Mouse (Mus musculus) G1E (cell line): ENCODE data around the gene Mdk. TPM values are rescaled to one million over a fixed set of nuclear protein-coding genes. Genes with fewer than 3 reads are reported as not detected.

Experiments used
- ATAC-seq: 2 replicates; pipeline ENCODE4 v1.8.0; 2016; ENCODE audit warnings: mild to moderate bottlenecking; ENCODE audit not compliant: insufficient number of reproducible peaks, poor library complexity, low FRiP score, severe bottlenecking; ENCODE audit errors: extremely low read depth
- DNase-seq: peaks from one replicate; pipeline ENCODE4 v3.0.0; 2012; ENCODE audit warnings: low spot score
- H3K27me3 ChIP-seq: 2 replicates; pipeline ENCODE4 v1.6.1; 2012; ENCODE audit warnings: mild to moderate bottlenecking, low read length, inconsistent platforms; ENCODE audit not compliant: insufficient read depth
- H3K36me3 ChIP-seq: replicated peaks from 2 replicates; pipeline ENCODE3; 2012; ENCODE audit warnings: mild to moderate bottlenecking, inconsistent platforms
- H3K4me1 ChIP-seq: 2 replicates; pipeline ENCODE4 v1.6.1; 2012; ENCODE audit warnings: low read depth, low read length, inconsistent platforms, mixed read lengths; ENCODE audit not compliant: insufficient read depth
- H3K4me3 ChIP-seq: 2 replicates; pipeline ENCODE4 v1.5.1; 2012; ENCODE audit warnings: low read depth, mild to moderate bottlenecking, inconsistent platforms, low read length, moderate library complexity, mixed read lengths
- H3K9me3 ChIP-seq: replicated peaks from 2 replicates; pipeline ENCODE4 v1.6.1; 2012; ENCODE audit warnings: inconsistent platforms
- CTCF ChIP-seq: IDR thresholded peaks from 2 replicates; pipeline ENCODE4 v1.5.1; 2012; ENCODE audit warnings: low read depth, low read length, inconsistent platforms, mixed read lengths
- GATA1 ChIP-seq: IDR thresholded peaks from 2 replicates; pipeline ENCODE4 v1.6.1; 2012; ENCODE audit warnings: borderline replicate concordance, low read length, inconsistent platforms, mixed read lengths
- GATA2 ChIP-seq: IDR thresholded peaks from 2 replicates; pipeline ENCODE4 v1.6.1; 2012; ENCODE audit warnings: low read depth, low read length, inconsistent platforms, borderline replicate concordance
- POLR2AphosphoS5 ChIP-seq: IDR thresholded peaks from 2 replicates; pipeline ENCODE4 v1.6.1; 2012; ENCODE audit warnings: low read depth, low read length, inconsistent platforms; ENCODE audit not compliant: insufficient replicate concordance
- TAL1 ChIP-seq: conservative IDR thresholded peaks from 2 replicates; pipeline ENCODE4 v1.6.1; 2012; ENCODE audit warnings: low read depth, low read length, inconsistent platforms, mixed read lengths
- polyA plus RNA-seq: library from polyadenylated mRNA; stranded (reverse); fragments of >175 nt; gene quantifications from 2 replicates; pipeline ENCODE4 v1.2.3, GENCODE M21; 2012
- total RNA-seq, 2 experiments: library from RNA; stranded (forward) in 1 of 2; stranded (reverse) in 1 of 2; fragments of 200-1000 nt in 1 of 2; fragments of >200 nt in 1 of 2; fragmentation: Nextera tagmentation in 1 of 2; gene quantifications; 2 replicates each; pipeline ENCODE4 v1.2.3; 2014 to 2017

The Mdk gene
- total and polyA plus RNA-seq, 3 experiments = 0.76 to 5.5 (median 4.9) TPM

DNA sequence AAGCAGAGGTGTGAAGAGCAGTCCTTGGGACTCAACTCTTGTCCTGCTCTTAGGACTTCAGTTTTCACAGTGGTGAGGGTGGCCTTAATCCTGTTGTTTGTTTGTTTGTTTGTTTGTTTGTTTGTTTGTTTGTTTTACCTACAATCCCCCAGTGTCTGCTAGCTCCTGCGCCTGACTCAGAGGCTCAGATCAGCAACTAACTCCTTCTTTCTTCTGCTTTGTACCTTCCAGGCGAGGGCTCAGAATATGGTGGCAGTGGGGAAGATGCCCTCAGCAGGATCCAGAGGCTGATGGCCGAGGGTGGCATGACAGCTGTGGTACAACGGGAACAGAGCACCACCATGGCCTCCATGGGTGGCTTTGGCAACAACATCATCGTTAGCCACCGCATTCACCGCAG is 15.0 kb downstream of the Mdk start:
- Histone ChIP-seq H3K27me3 (peaks cover 5% of the 10 kb centered on the region; the same call in 1 of the 2 replicates), H3K36me3 (peaks cover 73% of the 10 kb centered on the region), H3K4me3 (no peak overlapping the region), H3K4me1 (peaks cover 4% of the 10 kb centered on the region; the same call in 1 of the 2 replicates), H3K9me3 (peaks cover 10% of the 10 kb centered on the region)
- no peak for DNase-seq
- ATAC-seq = no peak
- TF ChIP-seq GATA2 (no peak), GATA1 (no peak), POLR2AphosphoS5 (no peak), TAL1 (no peak), CTCF (no peak)

DNA sequence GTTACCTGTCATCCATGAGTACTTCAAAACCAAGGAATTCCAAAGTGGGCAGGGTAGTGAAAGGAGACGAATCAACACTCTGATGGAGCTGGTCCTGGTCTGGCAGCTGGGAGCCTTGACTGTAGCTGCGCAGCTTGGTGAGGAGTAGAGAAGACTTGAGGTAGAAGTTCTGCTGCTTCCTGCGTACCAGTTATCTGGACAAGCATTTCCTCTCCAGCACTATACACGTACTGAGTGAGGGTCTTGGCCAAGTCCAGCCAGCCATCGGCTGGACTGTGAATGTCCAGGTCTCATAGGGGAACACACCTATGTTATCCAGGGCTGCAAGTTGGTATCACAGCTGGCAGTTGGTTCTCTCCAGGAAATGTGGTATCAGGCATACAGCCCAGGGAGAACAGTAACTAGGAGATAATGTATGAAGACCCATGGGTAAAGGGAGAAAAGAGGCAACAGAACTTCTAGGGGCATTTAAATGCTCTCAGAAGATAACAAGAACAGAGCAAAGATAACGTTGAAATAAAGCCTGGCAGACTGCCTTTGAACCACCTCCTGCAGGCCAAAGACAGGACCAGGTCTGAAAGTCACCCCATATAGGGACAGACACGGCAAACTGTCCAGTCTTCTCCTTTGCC is 15.6 kb downstream of the Mdk start:
- peaks cover 4% of the 10 kb centered on the region; the same call in 1 of the 2 replicates for H3K4me1 ChIP-seq

DNA sequence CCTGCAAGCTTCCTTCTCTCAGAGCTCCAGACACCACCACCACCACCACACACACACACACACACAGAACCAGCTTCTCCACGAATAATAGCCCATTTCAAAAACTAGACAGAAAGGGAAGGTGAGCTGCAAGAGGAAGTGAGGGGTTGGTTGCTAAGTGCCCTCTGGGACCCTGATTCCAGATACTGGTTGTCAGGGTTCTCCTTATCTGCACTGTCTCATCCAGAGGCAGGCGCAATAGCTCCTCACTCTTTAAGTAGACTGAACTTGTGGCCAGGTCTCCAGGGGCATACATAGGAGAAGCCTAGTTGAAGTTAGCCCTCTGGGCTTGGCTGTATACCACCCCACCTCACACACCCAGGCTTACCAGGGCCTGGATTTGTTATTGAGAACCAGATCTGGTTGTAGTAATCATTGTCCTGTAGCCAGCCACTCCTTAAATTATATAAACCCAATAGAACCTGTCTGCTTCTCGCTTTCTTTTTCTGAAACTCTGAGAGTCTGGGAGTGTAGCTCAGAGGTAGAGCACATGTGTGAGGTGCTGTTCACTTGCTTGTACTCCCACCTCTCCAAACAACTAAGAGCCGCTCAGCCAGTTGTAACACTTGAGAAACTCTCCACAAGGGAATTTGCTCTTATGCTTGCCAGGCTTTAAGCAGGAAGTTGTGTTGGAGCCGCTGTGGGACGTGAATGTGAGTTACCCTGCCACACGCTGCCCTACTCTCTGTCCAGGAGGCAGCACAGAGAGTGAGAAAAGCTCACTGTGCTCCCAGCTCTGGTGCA is 18.6 kb downstream of the Mdk start:
- Histone ChIP-seq H3K27me3 (no peaks in the 10 kb centered on the region), H3K4me1 (peaks cover 4% of the 10 kb centered on the region; the same call in 1 of the 2 replicates), H3K4me3 (no peak overlapping the region), H3K36me3 (peaks cover 98% of the 10 kb centered on the region), H3K9me3 (no peaks in the 10 kb centered on the region)
- TF ChIP-seq TAL1 = no peak
- TF ChIP-seq GATA2 = no peak
- TF ChIP-seq POLR2AphosphoS5 = no peak
- TF ChIP-seq CTCF = no peak
- no peak for TF ChIP-seq GATA1
- ATAC-seq = no peak
- no peak for DNase-seq

More for the DNA sequence above, 15.6 kb downstream of the Mdk start:
- no peak for ATAC-seq
- Histone ChIP-seq H3K4me3 (no peak overlapping the region), H3K9me3 (peaks cover 4% of the 10 kb centered on the region; the same call in 1 of the 2 replicates), H3K36me3 (peaks cover 80% of the 10 kb centered on the region), H3K27me3 (no peaks in the 10 kb centered on the region; the same call in 1 of the 2 replicates)
- no peak for TF ChIP-seq CTCF
- no peak for TF ChIP-seq TAL1
- TF ChIP-seq POLR2AphosphoS5 = no peak
- TF ChIP-seq GATA1 = no peak
- TF ChIP-seq GATA2 = no peak
- peak; percentile 13 for DNase-seq

DNA sequence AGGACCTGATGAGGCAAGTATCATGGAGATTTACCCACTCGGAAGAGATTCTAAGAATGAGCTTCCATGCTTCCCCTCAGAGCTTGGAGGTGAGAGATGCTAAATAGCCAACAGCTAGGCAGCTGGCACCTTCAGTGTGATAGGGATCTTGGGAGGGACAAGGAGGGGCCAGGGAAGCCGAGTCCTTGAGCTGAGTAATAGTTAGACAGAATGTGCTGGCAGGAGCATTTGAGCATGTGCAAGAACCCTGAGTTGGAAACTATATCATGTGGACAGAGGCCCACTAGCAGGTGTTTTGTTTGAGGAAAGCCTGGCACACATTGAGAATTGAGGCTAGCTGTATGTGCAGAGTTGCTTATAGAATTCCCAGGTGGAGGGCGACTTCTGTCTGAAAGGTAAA is 19.5 kb downstream of the Mdk start:
- TF ChIP-seq TAL1 (no peak), GATA2 (no peak), CTCF (no peak), GATA1 (no peak), POLR2AphosphoS5 (no peak)
- no peak for ATAC-seq
- H3K36me3 ChIP-seq = peaks cover 95% of the 10 kb centered on the region
- no peak for DNase-seq
- H3K27me3 ChIP-seq = no peaks in the 10 kb centered on the region
- no peak overlapping the region for H3K4me3 ChIP-seq
- H3K4me1 ChIP-seq = peaks cover 4% of the 10 kb centered on the region; the same call in 1 of the 2 replicates
- no peaks in the 10 kb centered on the region for H3K9me3 ChIP-seq

DNA sequence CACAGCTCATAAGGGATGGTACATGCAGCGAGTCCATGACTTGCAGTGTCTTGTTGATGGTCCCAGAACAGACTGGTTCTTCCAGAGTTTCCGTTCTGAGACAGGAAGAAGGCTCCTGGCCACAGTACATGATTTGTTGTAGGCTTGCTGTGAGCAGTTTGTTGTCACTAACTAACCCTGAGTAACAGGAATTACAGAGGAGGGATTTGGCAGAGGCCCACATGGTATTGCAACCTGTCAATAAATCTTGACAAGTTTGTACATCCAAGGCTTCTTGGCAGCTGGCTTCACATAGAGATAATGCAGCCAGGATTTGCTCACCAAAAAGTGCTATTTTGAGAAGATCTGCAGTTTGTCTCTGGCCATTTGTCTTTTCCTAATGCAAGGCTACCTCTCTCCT is 26.0 kb downstream of the Mdk start:
- Histone ChIP-seq H3K27me3 (no peaks in the 10 kb centered on the region), H3K9me3 (no peaks in the 10 kb centered on the region), H3K4me3 (no peak overlapping the region), H3K36me3 (peaks cover 82% of the 10 kb centered on the region), H3K4me1 (no peaks in the 10 kb centered on the region)
- DNase-seq (no peak), ATAC-seq (no peak)
- TF ChIP-seq GATA2 = no peak
- no peak for TF ChIP-seq POLR2AphosphoS5
- no peak for TF ChIP-seq TAL1
- no peak for TF ChIP-seq CTCF
- no peak for TF ChIP-seq GATA1
